Mouse (Mus musculus) forebrain, embryonic 16.5 days (tissue): ENCODE data around the gene Tspan17. TPM values are rescaled to one million over a fixed set of nuclear protein-coding genes. Genes with fewer than 3 reads are reported as not detected.
A peak's percentile ranks its signal among the peaks of the same experiment; 100 is the strongest.

ENCODE experiments used
- ATAC-seq: fragments of 200-750 bp; cut with Nextera tagmentation; 2 replicates; pipeline ENCODE4 v1.8.0; 2017; ENCODE audit warnings: mild to moderate bottlenecking, moderate library complexity
- H3K27ac ChIP-seq: fragments of 300-500 bp; sonication (generic); 2 replicates; pipeline ENCODE4 v1.5.1; 2014; ENCODE audit warnings: low read length, control low read depth
- H3K27me3 ChIP-seq: fragments of 300-500 bp; sonication (generic); replicated peaks from 2 replicates; pipeline ENCODE4 v1.6.1; 2014; ENCODE audit warnings: low read length; ENCODE audit not compliant: control insufficient read depth, insufficient read depth
- H3K36me3 ChIP-seq: fragments of 300-500 bp; sonication (generic); 2 replicates; pipeline ENCODE4 v1.6.1; 2014; ENCODE audit not compliant: control insufficient read depth, insufficient read depth
- H3K4me1 ChIP-seq: fragments of 300-500 bp; sonication (generic); replicated peaks from 2 replicates; pipeline ENCODE4 v1.6.1; 2014; ENCODE audit warnings: low read length; ENCODE audit not compliant: control insufficient read depth, insufficient read depth
- H3K4me2 ChIP-seq: fragments of 300-500 bp; sonication (generic); 2 replicates; pipeline ENCODE4 v1.6.1; 2014; ENCODE audit warnings: mild to moderate bottlenecking, low read length, control low read depth
- H3K4me3 ChIP-seq: fragments of 300-500 bp; sonication (generic); replicated peaks from 2 replicates; pipeline ENCODE4 v1.5.1; 2014; ENCODE audit warnings: mild to moderate bottlenecking, low read length, control low read depth
- H3K9ac ChIP-seq: fragments of 300-500 bp; sonication (generic); replicated peaks from 2 replicates; pipeline ENCODE4 v1.6.1; 2014; ENCODE audit warnings: low read depth, low read length, control low read depth
- H3K9me3 ChIP-seq: fragments of 300-500 bp; sonication (generic); 2 replicates; pipeline ENCODE4 v1.6.1; 2016; ENCODE audit warnings: low read length; ENCODE audit not compliant: control insufficient read depth
- WGBS: fragments of 180-500 bp; shearing (Covaris S2); extraction: QIAGEN DNeasy Blood & Tissue Kit; methylation state at CpG from one replicate; pipeline ENCODE4 v1.1.7; 2014; 5-methylcytosine and 5-hydroxymethylcytosine counted together
- polyA plus RNA-seq: library from polyadenylated mRNA; unstranded; fragments of >200 nt; fragmentation: Nextera tagmentation; extraction: Ambion mirVana; gene quantifications from 2 replicates; pipeline ENCODE4 v1.2.1, GENCODE M21; 2015

Gene Tspan17
- polyA plus RNA-seq, 1 experiment from 2014 or later: 29.7 TPM

DNA sequence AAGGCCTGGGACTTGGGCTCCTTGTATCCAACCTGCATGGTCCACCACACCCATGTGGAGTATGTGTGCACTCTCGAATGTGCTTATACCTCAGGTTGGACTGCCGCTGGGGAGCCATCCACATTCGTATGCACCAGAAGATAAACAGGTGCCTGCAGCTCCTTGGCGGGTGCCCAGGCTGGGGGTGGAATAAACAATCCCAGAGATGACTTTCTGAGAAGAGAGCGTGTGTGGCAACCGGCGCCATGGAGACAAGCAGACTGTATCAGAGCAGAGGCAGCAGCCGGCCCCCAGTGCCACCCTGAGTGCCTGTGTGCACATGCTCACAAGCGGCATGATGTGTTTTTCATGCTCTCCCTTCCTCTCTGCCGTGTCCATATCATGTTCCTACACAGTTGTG, 36.5 kb upstream of the Tspan17 start:
- H3K4me1 ChIP-seq: peaks cover 65% of the 10 kb centered on the region

GRCm38 (mm10) chr13:54753733-54754132, 35.4 kb upstream of the Tspan17 start:
- H3K27ac ChIP-seq: no peak overlapping the region
- no peak overlapping the region for H3K4me3 ChIP-seq
- peaks cover 60% of the 10 kb centered on the region for H3K4me1 ChIP-seq
- 64% methylated on average over 6 of the region's 6 CpGs for WGBS
- ATAC-seq: no peak
- 0 out of 2 replicates have a peak, but pooled peaks cover 3% of the 10 kb centered on the region for H3K27me3 ChIP-seq
- no peaks in the 10 kb centered on the region for H3K9me3 ChIP-seq
- H3K9ac ChIP-seq: no peak overlapping the region
- no peak overlapping the region for H3K4me2 ChIP-seq
- H3K36me3 ChIP-seq: no peaks in the 10 kb centered on the region

More for the DNA sequence above, 36.5 kb upstream of the Tspan17 start:
- no peak for ATAC-seq
- Histone ChIP-seq H3K4me2 (no peak overlapping the region), H3K9ac (no peak overlapping the region), H3K36me3 (no peaks in the 10 kb centered on the region), H3K4me3 (no peak overlapping the region), H3K27ac (no peak overlapping the region; the same call in 1 of the 2 replicates), H3K9me3 (no peaks in the 10 kb centered on the region), H3K27me3 (0 out of 2 replicates have a peak, but pooled peaks cover 3% of the 10 kb centered on the region)
- 43% methylated on average over 10 of the region's 10 CpGs for WGBS

GRCm38 (mm10) chr13:54754169-54755080, 34.8 kb upstream of the Tspan17 start:
- Histone ChIP-seq H3K27me3 (0 out of 2 replicates have a peak, but pooled peaks cover 3% of the 10 kb centered on the region), H3K9ac (no peak overlapping the region), H3K4me2 (no peak overlapping the region), H3K36me3 (no peaks in the 10 kb centered on the region), H3K4me1 (peaks cover 65% of the 10 kb centered on the region), H3K4me3 (no peak overlapping the region), H3K27ac (peak overlapping the region; percentile 58), H3K9me3 (no peaks in the 10 kb centered on the region)
- ATAC-seq: no peak
- 27% methylated on average over 12 of the region's 12 CpGs for WGBS

DNA sequence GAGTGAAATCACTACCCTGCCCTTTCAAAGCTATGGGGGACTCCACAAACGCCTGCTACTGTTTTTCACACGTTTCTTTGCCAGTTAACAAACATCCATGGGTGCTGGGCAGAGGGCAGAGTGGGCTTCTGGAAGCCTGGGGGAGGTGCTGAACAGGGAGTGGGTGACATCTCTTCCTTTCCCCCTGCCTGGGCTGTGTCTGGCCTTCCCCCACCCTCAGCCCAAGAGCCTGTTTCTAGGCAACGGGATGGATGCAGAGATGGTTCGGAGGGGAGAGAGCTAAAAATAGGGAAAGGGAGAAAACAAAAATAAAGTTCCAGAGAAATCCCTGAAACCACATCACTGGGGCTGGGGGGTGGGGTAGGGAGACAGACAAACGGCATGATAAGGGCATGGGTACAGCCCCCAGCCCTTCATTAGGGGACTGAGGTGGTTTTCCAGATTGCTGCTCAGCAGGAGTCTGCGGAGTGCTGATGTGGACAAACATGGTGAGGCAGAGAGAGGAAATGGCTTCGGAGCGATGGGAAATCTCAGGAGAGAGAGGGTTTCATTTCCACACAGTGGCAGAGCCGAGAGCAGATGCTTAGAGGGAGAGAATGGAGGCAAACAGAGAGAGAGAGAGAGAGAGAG, 33.9 kb upstream of the Tspan17 start:
- Histone ChIP-seq H3K4me2 (peak overlapping the region; percentile 41), H3K9me3 (no peaks in the 10 kb centered on the region), H3K36me3 (no peaks in the 10 kb centered on the region), H3K9ac (no peak overlapping the region), H3K4me1 (peaks cover 70% of the 10 kb centered on the region), H3K27ac (peak overlapping the region; percentile 75), H3K27me3 (0 out of 2 replicates have a peak, but pooled peaks cover 3% of the 10 kb centered on the region), H3K4me3 (no peak overlapping the region)
- 14% methylated on average over 9 of the region's 9 CpGs for WGBS
- no peak for ATAC-seq

DNA sequence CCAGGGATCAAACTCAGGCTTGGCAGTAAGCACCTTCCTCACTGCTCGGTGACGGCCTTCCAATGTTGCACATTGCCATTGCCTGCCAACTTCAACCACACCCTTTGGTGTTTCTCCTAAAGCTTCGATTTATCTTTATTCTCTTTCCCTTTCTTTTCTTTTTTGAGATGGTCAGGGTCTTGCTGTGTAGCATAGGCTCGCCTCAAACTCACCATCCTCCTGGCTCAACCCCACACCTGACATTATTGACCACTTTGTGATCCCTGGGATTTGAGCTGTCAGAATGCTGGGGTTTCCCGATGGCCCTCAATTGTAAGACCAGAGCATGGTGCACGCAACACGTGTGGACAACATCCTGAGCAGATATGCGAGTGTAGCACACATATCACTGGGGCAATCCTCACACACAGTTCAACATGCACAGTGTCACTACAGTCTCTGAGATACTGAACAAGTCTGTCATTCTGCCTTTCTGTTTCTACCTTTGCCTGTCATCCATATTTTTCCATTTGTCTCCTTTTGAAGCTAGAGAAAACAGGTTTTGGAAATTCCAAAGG, 32.9 kb upstream of the Tspan17 start:
- H3K9me3 ChIP-seq: no peaks in the 10 kb centered on the region
- H3K4me2 ChIP-seq: no peak overlapping the region
- ATAC-seq: no peak
- no peak overlapping the region for H3K4me3 ChIP-seq
- H3K27ac ChIP-seq: peak overlapping the region; percentile 75; the same call in 1 of the 2 replicates
- 83% methylated on average over 8 of the region's 8 CpGs for WGBS
- no peaks in the 10 kb centered on the region for H3K36me3 ChIP-seq
- peaks cover 73% of the 10 kb centered on the region for H3K4me1 ChIP-seq
- H3K27me3 ChIP-seq: 0 out of 2 replicates have a peak, but pooled peaks cover 3% of the 10 kb centered on the region
- H3K9ac ChIP-seq: no peak overlapping the region

DNA sequence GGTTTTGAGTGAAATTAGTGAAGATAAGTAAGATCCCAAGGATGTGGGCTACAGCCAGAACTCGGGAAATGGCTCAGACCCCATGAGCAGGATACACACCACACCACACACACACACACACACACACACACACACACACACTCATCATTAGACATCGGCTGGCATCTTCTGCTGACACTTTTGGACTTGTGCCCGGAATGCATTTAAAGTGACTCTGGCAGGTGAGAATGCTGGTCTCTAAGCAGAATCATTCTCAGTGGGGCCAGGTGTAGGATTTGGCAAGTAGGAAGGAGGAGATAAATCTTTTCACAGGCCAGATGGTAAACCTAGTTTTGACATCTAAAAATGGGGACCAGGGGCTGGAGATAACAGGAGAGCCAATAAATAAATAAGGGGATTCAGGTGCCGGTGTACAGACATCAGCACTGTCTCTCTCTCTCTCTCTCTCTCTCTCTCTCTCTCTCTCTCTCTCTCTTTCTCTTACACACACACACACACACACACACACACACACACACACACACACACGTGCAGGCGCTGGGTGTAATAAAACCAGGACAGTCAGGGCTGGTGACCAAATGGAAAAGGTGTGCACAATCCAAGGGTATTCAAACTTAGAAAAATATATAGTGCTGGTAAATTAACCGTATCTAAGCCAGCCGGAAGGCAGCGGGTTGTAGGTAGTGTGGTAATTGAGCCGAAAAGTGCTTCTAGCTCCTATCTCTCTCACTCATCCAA, 31.9 kb upstream of the Tspan17 start:
- 19% methylated on average over 10 of the region's 10 CpGs for WGBS
- Histone ChIP-seq H3K4me2 (peak overlapping the region; percentile 76), H3K9me3 (no peaks in the 10 kb centered on the region), H3K4me1 (peaks cover 70% of the 10 kb centered on the region), H3K27me3 (0 out of 2 replicates have a peak, but pooled peaks cover 4% of the 10 kb centered on the region), H3K9ac (peak overlapping the region; percentile 64), H3K4me3 (peak overlapping the region; percentile 54), H3K27ac (peak overlapping the region; percentile 96), H3K36me3 (no peaks in the 10 kb centered on the region)
- 0 out of 2 replicates have a peak, but pooled peaks have one; percentile 0 for ATAC-seq

GRCm38 (mm10) chr13:54758045-54758755, 31.0 kb upstream of the Tspan17 start:
- H3K9me3 ChIP-seq: no peaks in the 10 kb centered on the region
- peaks cover 62% of the 10 kb centered on the region for H3K4me1 ChIP-seq
- H3K27ac ChIP-seq: peak overlapping the region; percentile 96
- under 1% methylated on average over 43 of the region's 43 CpGs for WGBS
- peak; percentile 82 for ATAC-seq
- peak overlapping the region; percentile 67 for H3K9ac ChIP-seq
- peak overlapping the region; percentile 54 for H3K4me3 ChIP-seq
- H3K4me2 ChIP-seq: peak overlapping the region; percentile 76
- H3K36me3 ChIP-seq: no peaks in the 10 kb centered on the region
- H3K27me3 ChIP-seq: peaks cover 9% of the 10 kb centered on the region; the same call in 1 of the 2 replicates

GRCm38 (mm10) chr13:54758756-54759470, 30.3 kb upstream of the Tspan17 start:
- Histone ChIP-seq H3K9ac (peak overlapping the region; percentile 67), H3K27me3 (peaks cover 11% of the 10 kb centered on the region; the same call in 1 of the 2 replicates), H3K4me1 (peaks cover 60% of the 10 kb centered on the region), H3K27ac (peak overlapping the region; percentile 96), H3K4me3 (peak overlapping the region; percentile 54), H3K4me2 (peak overlapping the region; percentile 76), H3K9me3 (no peaks in the 10 kb centered on the region), H3K36me3 (no peaks in the 10 kb centered on the region)
- ATAC-seq: no peak; the same call in 1 of the 2 replicates
- 1% methylated on average over 29 of the region's 29 CpGs for WGBS
